Mouse (Mus musculus): Measurements from ENCODE around the gene Spry2. TPM values are rescaled to one million over a fixed set of nuclear protein-coding genes. Genes with fewer than 3 reads are reported as not detected.

The Spry2 gene
- polyA plus RNA-seq, 1 experiment from 2014 or later = 72.0 TPM

- Histone ChIP-seq H3K4me1 (peaks cover 13% of the 10 kb centered on the region; the same call in 1 of the 2 replicates), H3K4me3 (no peak overlapping the region), H3K9me3 (no peaks in the 10 kb centered on the region), H3K4me2 (no peak overlapping the region), H3K27me3 (no peaks in the 10 kb centered on the region), H3K27ac (no peak overlapping the region), H3K9ac (no peak overlapping the region), H3K36me3 (0 out of 2 replicates have a peak, but pooled peaks cover 5% of the 10 kb centered on the region)
- 86% methylated on average over 9 of the region's 9 CpGs for WGBS
- no peak for ATAC-seq (ENCODE audit: insufficient number of reproducible peaks, low FRiP score, low TSS enrichment, low read depth)
Measured at GRCm38 (mm10) chr14:105886643-105887374, 9.8 kb downstream of the Spry2 start.

- H3K4me3 ChIP-seq = no peak overlapping the region
- no peaks in the 10 kb centered on the region for H3K27me3 ChIP-seq
- no peak overlapping the region for H3K9ac ChIP-seq
- H3K4me1 ChIP-seq = 0 out of 2 replicates have a peak, but pooled peaks cover under 1% of the 10 kb centered on the region
- H3K36me3 ChIP-seq = 0 out of 2 replicates have a peak, but pooled peaks cover 2% of the 10 kb centered on the region
- WGBS = 82% methylated on average over 6 of the region's 6 CpGs
- ATAC-seq (ENCODE audit: insufficient number of reproducible peaks, low FRiP score, low TSS enrichment, low read depth) = no peak
- H3K27ac ChIP-seq = no peak overlapping the region
- H3K9me3 ChIP-seq = no peaks in the 10 kb centered on the region
- H3K4me2 ChIP-seq = no peak overlapping the region
Measured at GRCm38 (mm10) chr14:105885249-105885648, 11.4 kb downstream of the Spry2 start.

- Histone ChIP-seq H3K4me1 (no peaks in the 10 kb centered on the region), H3K9me3 (no peaks in the 10 kb centered on the region), H3K27ac (no peak overlapping the region), H3K4me2 (no peak overlapping the region), H3K9ac (no peak overlapping the region), H3K4me3 (no peak overlapping the region), H3K36me3 (no peaks in the 10 kb centered on the region), H3K27me3 (no peaks in the 10 kb centered on the region)
- ATAC-seq (ENCODE audit: insufficient number of reproducible peaks, low FRiP score, low TSS enrichment, low read depth) = no peak
- 68% methylated on average over 6 of the region's 6 CpGs for WGBS
Measured at GRCm38 (mm10) chr14:105883215-105883614, 13.4 kb downstream of the Spry2 start.

GRCm38 (mm10) chr14:105878359-105878758 lies 18.3 kb downstream of the Spry2 start:
- Histone ChIP-seq H3K36me3 (no peaks in the 10 kb centered on the region), H3K4me3 (no peak overlapping the region), H3K4me1 (no peaks in the 10 kb centered on the region), H3K27ac (no peak overlapping the region), H3K9ac (no peak overlapping the region), H3K27me3 (no peaks in the 10 kb centered on the region), H3K4me2 (no peak overlapping the region), H3K9me3 (no peaks in the 10 kb centered on the region)
- ATAC-seq (ENCODE audit: insufficient number of reproducible peaks, low FRiP score, low TSS enrichment, low read depth) = no peak
- 71% methylated on average over 10 of the region's 10 CpGs for whole genome bisulfite sequencing

GRCm38 (mm10) chr14:105876375-105876774 lies 20.2 kb downstream of the Spry2 start:
- no peak for ATAC-seq (ENCODE audit: insufficient number of reproducible peaks, low FRiP score, low TSS enrichment, low read depth)
- Histone ChIP-seq H3K9me3 (no peaks in the 10 kb centered on the region), H3K4me3 (no peak overlapping the region), H3K9ac (no peak overlapping the region), H3K4me1 (no peaks in the 10 kb centered on the region), H3K27ac (no peak overlapping the region), H3K36me3 (no peaks in the 10 kb centered on the region), H3K27me3 (no peaks in the 10 kb centered on the region), H3K4me2 (no peak overlapping the region)
- WGBS = 57% methylated on average over 7 of the region's 7 CpGs

GRCm38 (mm10) chr14:105870370-105870936 lies 26.2 kb downstream of the Spry2 start:
- Histone ChIP-seq H3K27ac (no peak overlapping the region), H3K4me1 (0 out of 2 replicates have a peak, but pooled peaks cover 2% of the 10 kb centered on the region), H3K36me3 (no peaks in the 10 kb centered on the region), H3K9me3 (no peaks in the 10 kb centered on the region), H3K4me2 (no peak overlapping the region), H3K9ac (no peak overlapping the region), H3K27me3 (no peaks in the 10 kb centered on the region), H3K4me3 (no peak overlapping the region)
- 41% methylated on average over 14 of the region's 14 CpGs for WGBS
- ATAC-seq (ENCODE audit: insufficient number of reproducible peaks, low FRiP score, low TSS enrichment, low read depth) = no peak

- Histone ChIP-seq H3K27me3 (no peaks in the 10 kb centered on the region), H3K4me1 (0 out of 2 replicates have a peak, but pooled peaks cover 2% of the 10 kb centered on the region), H3K4me2 (no peak overlapping the region), H3K9ac (no peak overlapping the region), H3K4me3 (no peak overlapping the region), H3K27ac (no peak overlapping the region), H3K9me3 (no peaks in the 10 kb centered on the region), H3K36me3 (no peaks in the 10 kb centered on the region)
- no peak for ATAC-seq (ENCODE audit: insufficient number of reproducible peaks, low FRiP score, low TSS enrichment, low read depth)
- WGBS = 88% methylated on average over 5 of the region's 5 CpGs
Measured at GRCm38 (mm10) chr14:105865381-105865938, 31.2 kb downstream of the Spry2 start.

- no peaks in the 10 kb centered on the region for H3K36me3 ChIP-seq
- no peak for ATAC-seq (ENCODE audit: insufficient number of reproducible peaks, low FRiP score, low TSS enrichment, low read depth)
- no peak overlapping the region for H3K4me3 ChIP-seq
- H3K27me3 ChIP-seq = no peaks in the 10 kb centered on the region
- no peaks in the 10 kb centered on the region for H3K4me1 ChIP-seq
- H3K27ac ChIP-seq = no peak overlapping the region
- no peaks in the 10 kb centered on the region for H3K9me3 ChIP-seq
- WGBS = 78% methylated on average over 11 of the region's 11 CpGs
- no peak overlapping the region for H3K9ac ChIP-seq
- H3K4me2 ChIP-seq = no peak overlapping the region
Measured at GRCm38 (mm10) chr14:105862199-105862598, 34.4 kb downstream of the Spry2 start.

- no peak overlapping the region for H3K9ac ChIP-seq
- no peak overlapping the region for H3K4me3 ChIP-seq
- H3K36me3 ChIP-seq = no peaks in the 10 kb centered on the region
- no peaks in the 10 kb centered on the region for H3K9me3 ChIP-seq
- H3K27ac ChIP-seq = no peak overlapping the region
- no peaks in the 10 kb centered on the region for H3K27me3 ChIP-seq
- no peak for ATAC-seq (ENCODE audit: insufficient number of reproducible peaks, low FRiP score, low TSS enrichment, low read depth)
- no peak overlapping the region for H3K4me2 ChIP-seq
- WGBS = 58% methylated on average over 6 of the region's 6 CpGs
- no peaks in the 10 kb centered on the region for H3K4me1 ChIP-seq
Measured at GRCm38 (mm10) chr14:105860920-105861319, 35.7 kb downstream of the Spry2 start.

- Histone ChIP-seq H3K9me3 (no peaks in the 10 kb centered on the region), H3K27ac (no peak overlapping the region), H3K9ac (no peak overlapping the region), H3K36me3 (no peaks in the 10 kb centered on the region), H3K4me2 (no peak overlapping the region), H3K27me3 (no peaks in the 10 kb centered on the region), H3K4me3 (no peak overlapping the region), H3K4me1 (no peaks in the 10 kb centered on the region)
- WGBS = 94% methylated on average over 4 of the region's 4 CpGs
- ATAC-seq (ENCODE audit: insufficient number of reproducible peaks, low FRiP score, low TSS enrichment, low read depth) = no peak
Measured at GRCm38 (mm10) chr14:105860276-105860675, 36.3 kb downstream of the Spry2 start.

GRCm38 (mm10) chr14:105859876-105860275 lies 36.7 kb downstream of the Spry2 start:
- Histone ChIP-seq H3K27me3 (no peaks in the 10 kb centered on the region), H3K4me3 (no peak overlapping the region), H3K36me3 (no peaks in the 10 kb centered on the region), H3K27ac (no peak overlapping the region), H3K4me1 (no peaks in the 10 kb centered on the region), H3K9me3 (no peaks in the 10 kb centered on the region), H3K9ac (no peak overlapping the region), H3K4me2 (no peak overlapping the region)
- no peak for ATAC-seq (ENCODE audit: insufficient number of reproducible peaks, low FRiP score, low TSS enrichment, low read depth)
- 44% methylated on average over 2 of the region's 2 CpGs for WGBS

GRCm38 (mm10) chr14:105859368-105859767 lies 37.3 kb downstream of the Spry2 start:
- Histone ChIP-seq H3K9ac (no peak overlapping the region), H3K27me3 (no peaks in the 10 kb centered on the region), H3K4me3 (no peak overlapping the region), H3K36me3 (no peaks in the 10 kb centered on the region), H3K27ac (no peak overlapping the region), H3K4me2 (no peak overlapping the region), H3K4me1 (no peaks in the 10 kb centered on the region), H3K9me3 (no peaks in the 10 kb centered on the region)
- 36% methylated on average over 4 of the region's 4 CpGs for WGBS
- ATAC-seq (ENCODE audit: insufficient number of reproducible peaks, low FRiP score, low TSS enrichment, low read depth) = no peak

All from limb, embryonic 15.5 days (tissue).